Mouse (Mus musculus) cortical plate, adult 2 months (tissue): ENCODE measurements around the gene Gm9945.

Source experiments
- CTCF ChIP-seq: fragments of 200-500 bp; IDR thresholded peaks from 2 replicates; pipeline ENCODE4 v1.5.1; 2011; ENCODE audit warnings: mild to moderate bottlenecking, control low read depth, low read length; ENCODE audit not compliant: insufficient read depth; ENCODE audit errors: extremely low read depth
- POLR2A ChIP-seq: fragments of 200-500 bp; IDR thresholded peaks from 2 replicates; pipeline ENCODE4 v1.6.1; 2011; ENCODE audit warnings: mild to moderate bottlenecking, low read length, control low read depth; ENCODE audit not compliant: insufficient read depth; ENCODE audit errors: extremely low read depth

GRCm38 (mm10) chr11:53446183-53446582 lies 33.8 kb upstream of the Gm9945 start:
- no peak for TF ChIP-seq CTCF
- TF ChIP-seq POLR2A = no peak
